Mouse (Mus musculus) B cell, adult (primary cell): ENCODE data around the gene Cox19. TPM values are rescaled to one million over a fixed set of nuclear protein-coding genes. Genes with fewer than 3 reads are reported as not detected.

Experiments
- total RNA-seq: library from RNA; stranded (reverse); gene quantifications from 4 replicates; pipeline ENCODE4 v1.2.4, GENCODE M21; 2023; ENCODE audit not compliant: inconsistent age

Cox19 gene
- total RNA-seq: 21.7 to 27.7 TPM (median 24.6 TPM) in 4 replicates

GRCm38 (mm10) chr5:139351134-139351533, at the start of gene Cox19:
Gene Cox19, minus strand, starts transcription at chr5:139351418.

GRCm38 (mm10) chr5:139377468-139378270, 26.5 kb upstream of the Cox19 start, which contains the start of gene Gpr146:
Gene Gpr146, plus strand, starts transcription at chr5:139377697.

DNA sequence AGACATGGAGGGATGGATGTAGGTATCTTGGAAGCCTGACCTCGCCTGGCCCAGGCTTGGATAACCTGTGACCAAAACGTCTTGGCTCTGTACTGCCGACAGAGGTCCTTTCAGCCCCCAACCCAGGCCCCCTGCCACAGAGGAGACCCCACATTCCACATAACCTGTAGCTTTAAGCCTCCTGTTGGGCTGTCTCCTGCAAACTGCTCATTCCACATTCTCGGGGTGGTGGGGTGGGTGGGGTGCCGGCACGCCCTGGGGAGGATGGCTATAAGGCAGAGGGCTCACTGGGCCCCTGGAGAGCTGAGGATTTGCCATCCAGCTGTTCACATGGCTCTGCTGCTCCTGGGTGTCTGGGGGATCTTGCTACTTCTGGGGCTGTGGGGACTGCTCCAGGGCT, 1.1 kb upstream of the Cox19 start, which contains the start of gene Cyp2w1:
Cyp2w1 (plus strand) TSS at position 301 of the 400 bp plus-strand sequence.

GRCm38 (mm10) chr5:139325395-139325966, 25.7 kb downstream of the Cox19 start, which contains the start of gene Adap1:
Gene Adap1, minus strand, starts transcription at chr5:139325622.

Other genes with a start within 250 kb of the Cox19 start
- gene Prkar1b, start 201.4 kb downstream of the Cox19 start, total RNA-seq: 0.22 to 0.87 TPM (median 0.48 TPM) in 3 of 4 replicates, not detected in the other
- gene Dnaaf5, start 201.2 kb downstream of the Cox19 start, total RNA-seq: 12.4 to 16.3 TPM (median 12.8 TPM) in 4 replicates
- 54.6 to 59.6 TPM (median 57.4 TPM) in 4 replicates for gene Sun1, start 150.8 kb downstream of the Cox19 start, total RNA-seq
- 32.3 to 44.8 TPM (median 40.2 TPM) in 4 replicates for gene Get4, start 99.1 kb downstream of the Cox19 start, total RNA-seq
- gene Adap1, start 25.8 kb downstream of the Cox19 start, total RNA-seq: 24.3 to 28.1 TPM (median 26.1 TPM) in 4 replicates
- not detected in 4 replicates for gene Cyp2w1, start 1.2 kb upstream of the Cox19 start, total RNA-seq
- gene Gpr146, start 26.3 kb upstream of the Cox19 start, total RNA-seq: 11.2 to 13.6 TPM (median 13.3 TPM) in 4 replicates
- gene C130050O18Rik, start 53.9 kb upstream of the Cox19 start, total RNA-seq: 0.32 to 0.69 TPM (median 0.37 TPM) in 4 replicates
- not detected in 4 replicates for gene Gper1, start 71.7 kb upstream of the Cox19 start, total RNA-seq
- 6.7 to 8.5 TPM (median 7.9 TPM) in 4 replicates for gene 3110082I17Rik, start 109.1 kb upstream of the Cox19 start, total RNA-seq
- 36.4 to 47.5 TPM (median 36.9 TPM) in 4 replicates for gene Zfand2a, start 133.1 kb upstream of the Cox19 start, total RNA-seq
- not detected in 4 replicates for gene Uncx, start 192.1 kb upstream of the Cox19 start, total RNA-seq